Mouse (Mus musculus) liver, postnatal 0 days (tissue): ENCODE measurements around the gene Vmn1r59.

Experiments
- CTCF ChIP-seq: sonication (generic); IDR thresholded peaks from 2 replicates; pipeline ENCODE4 v1.5.1; 2016; ENCODE audit warnings: antibody characterized with exemption, low read depth
- EP300 ChIP-seq: IDR thresholded peaks from 2 replicates; pipeline ENCODE4 v1.6.1; 2016; ENCODE audit warnings: antibody characterized with exemption, low read depth, mild to moderate bottlenecking

DNA sequence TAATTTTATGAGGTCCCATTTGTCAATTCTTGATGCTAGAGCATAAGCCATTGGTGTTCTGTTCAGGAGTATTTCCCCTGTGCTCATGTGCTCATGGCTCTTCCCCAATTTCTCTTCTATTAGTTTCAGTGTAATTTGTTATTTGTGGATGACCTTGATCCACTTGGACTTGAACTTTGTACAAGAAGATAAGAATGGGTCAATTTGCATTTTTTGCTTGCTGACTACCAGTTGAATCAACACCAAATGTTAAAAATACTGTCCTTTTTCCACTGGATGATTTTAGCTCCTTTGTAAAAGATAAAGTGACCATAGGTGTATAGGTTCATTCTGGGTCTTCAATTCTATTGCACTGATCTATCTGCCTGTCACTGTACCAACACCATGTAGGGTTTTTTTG is 7.9 kb downstream of the Vmn1r59 start:
- TF ChIP-seq CTCF (no peak), EP300 (no peak)
